In genomic region chr9:42321442-42321841, GRCm38 (mm10) we compare ENCODE assay signal across 15 mouse cellular contexts.
"Had no signal": no experiment of that assay in that cellular context is flagged by ENCODE, and none has a peak within 500 bp of the region (broad histone marks: within the 10 kb centered on the region; RNA-seq: fewer than 3 reads in every experiment).

No protein-coding gene starts in this region.

- DNase-seq: lung, adult 18-20 months; lung, embryonic 14.5 days; lung, postnatal 10 days; lung, postnatal 4 days; right cerebral cortex, postnatal 14 days; thymus, adult 18-20 months; thymus, postnatal 14 days; thymus, postnatal 36 days had no signal

- H3K4me3 ChIP-seq: midbrain, embryonic 13.5 days; midbrain, embryonic 15.5 days; neural tube, embryonic 12.5 days; stomach, embryonic 15.5 days had no signal

- H3K9ac ChIP-seq: lung, embryonic 14.5 days; midbrain, embryonic 13.5 days; midbrain, embryonic 15.5 days; neural tube, embryonic 12.5 days; stomach, embryonic 15.5 days had no signal

- H3K4me1 ChIP-seq: megakaryocyte, embryonic 14.5 days; midbrain, embryonic 13.5 days; neural tube, embryonic 12.5 days; stomach, embryonic 15.5 days had no signal

- H3K27me3 ChIP-seq: midbrain, embryonic 13.5 days; midbrain, embryonic 15.5 days; neural tube, embryonic 12.5 days; stomach, embryonic 15.5 days had no signal

- ATAC-seq: midbrain, embryonic 13.5 days; midbrain, embryonic 15.5 days had no signal

- H3K4me2 ChIP-seq: lung, embryonic 14.5 days; midbrain, embryonic 11.5 days; midbrain, embryonic 13.5 days; midbrain, embryonic 15.5 days; neural tube, embryonic 12.5 days; stomach, embryonic 15.5 days had no signal

- H3K9me3 ChIP-seq: midbrain, embryonic 13.5 days; midbrain, embryonic 15.5 days; stomach, embryonic 15.5 days had no signal

- H3K36me3 ChIP-seq: midbrain, embryonic 13.5 days; midbrain, embryonic 15.5 days; neural tube, embryonic 12.5 days; stomach, embryonic 15.5 days had no signal

- H3K27ac ChIP-seq: midbrain, embryonic 13.5 days; midbrain, embryonic 15.5 days; neural tube, embryonic 12.5 days; stomach, embryonic 15.5 days; stomach, postnatal 0 days had no signal
